Mouse (Mus musculus) olfactory bulb, adult 2 months (tissue): ENCODE data around the gene Limch1. TPM values are rescaled to one million over a fixed set of nuclear protein-coding genes. Genes with fewer than 3 reads are reported as not detected.

Experiments
- H3K27ac ChIP-seq: fragments of 200-500 bp; 2 replicates; pipeline ENCODE4 v1.5.1; 2012; ENCODE audit warnings: low read depth, low read length; ENCODE audit not compliant: insufficient read depth
- H3K4me1 ChIP-seq: fragments of 200-500 bp; 2 replicates; pipeline ENCODE4 v1.6.1; 2012; ENCODE audit warnings: low read length; ENCODE audit not compliant: control insufficient read depth, insufficient read depth
- H3K4me3 ChIP-seq: fragments of 200-500 bp; 2 replicates; pipeline ENCODE4 v1.5.1; 2012; ENCODE audit warnings: mild to moderate bottlenecking, low read depth, low read length, moderate library complexity; ENCODE audit not compliant: insufficient read depth
- CTCF ChIP-seq: fragments of 200-500 bp; IDR thresholded peaks from 2 replicates; pipeline ENCODE4 v1.5.1; 2012; ENCODE audit warnings: low read depth, mild to moderate bottlenecking, low read length, moderate library complexity; ENCODE audit not compliant: insufficient read depth
- POLR2A ChIP-seq: fragments of 200-500 bp; IDR thresholded peaks from 2 replicates; pipeline ENCODE4 v1.6.1; 2012; ENCODE audit warnings: mild to moderate bottlenecking, low read depth, low read length, moderate library complexity; ENCODE audit not compliant: insufficient read depth
- WGBS: fragments of 180-500 bp; shearing (Covaris S2); methylation state at CpG from one replicate; pipeline ENCODE4 v1.1.7; 2018; 5-methylcytosine and 5-hydroxymethylcytosine counted together
- polyA plus RNA-seq: library from polyadenylated mRNA; stranded (reverse); fragments of >200 nt; gene quantifications from 2 replicates; pipeline ENCODE4 v1.2.4, GENCODE M21; 2012; ENCODE audit warnings: low replicate concordance; ENCODE audit not compliant: missing spikeins, insufficient read depth, insufficient read length

Gene Limch1
- polyA plus RNA-seq, 1 experiment, result not detected

GRCm38 (mm10) chr5:67048003-67048402 lies 302.4 kb downstream of the Limch1 start:
- WGBS, result 20% methylated on average over 4 of the region's 4 CpGs
- no peak for TF ChIP-seq POLR2A
- peak; percentile 71 for TF ChIP-seq CTCF
- Histone ChIP-seq H3K27ac (no peak overlapping the region), H3K4me3 (no peak overlapping the region), H3K4me1 (no peaks in the 10 kb centered on the region)

GRCm38 (mm10) chr5:67057803-67058202 lies 312.2 kb downstream of the Limch1 start:
- WGBS, result 88% methylated on average over 6 of the region's 6 CpGs
- Histone ChIP-seq H3K27ac (no peak overlapping the region), H3K4me1 (0 out of 2 replicates have a peak, but pooled peaks cover 2% of the 10 kb centered on the region), H3K4me3 (no peak overlapping the region)
- TF ChIP-seq CTCF (no peak), POLR2A (no peak)

GRCm38 (mm10) chr5:67060519-67060918 lies 314.9 kb downstream of the Limch1 start:
- Histone ChIP-seq H3K27ac (no peak overlapping the region), H3K4me3 (no peak overlapping the region), H3K4me1 (0 out of 2 replicates have a peak, but pooled peaks cover 2% of the 10 kb centered on the region)
- TF ChIP-seq POLR2A (no peak), CTCF (no peak)
- WGBS, result 22% methylated on average over 4 of the region's 4 CpGs

GRCm38 (mm10) chr5:67063596-67063995 lies 318.0 kb downstream of the Limch1 start:
- 87% methylated on average over 9 of the region's 9 CpGs for WGBS
- Histone ChIP-seq H3K4me1 (0 out of 2 replicates have a peak, but pooled peaks cover 2% of the 10 kb centered on the region), H3K4me3 (no peak overlapping the region), H3K27ac (no peak overlapping the region)
- TF ChIP-seq CTCF, result no peak
- no peak for TF ChIP-seq POLR2A

- WGBS, result 62% methylated on average over 6 of the region's 6 CpGs
- H3K4me1 ChIP-seq, result no peaks in the 10 kb centered on the region
- TF ChIP-seq CTCF (no peak), POLR2A (no peak)
- no peak overlapping the region for H3K4me3 ChIP-seq
- H3K27ac ChIP-seq, result no peak overlapping the region
These were observed 337.5 kb downstream of the Limch1 start for GRCm38 (mm10) chr5:67083117-67083516.

GRCm38 (mm10) chr5:67090856-67091255 lies 345.2 kb downstream of the Limch1 start:
- Histone ChIP-seq H3K4me3 (no peak overlapping the region), H3K27ac (no peak overlapping the region), H3K4me1 (no peaks in the 10 kb centered on the region)
- 80% methylated on average over 5 of the region's 5 CpGs for WGBS
- TF ChIP-seq CTCF (no peak), POLR2A (no peak)

- TF ChIP-seq POLR2A, result no peak
- TF ChIP-seq CTCF, result no peak
- no peaks in the 10 kb centered on the region for H3K4me1 ChIP-seq
- no peak overlapping the region for H3K27ac ChIP-seq
- WGBS, result 12% methylated on average over 4 of the region's 4 CpGs
- H3K4me3 ChIP-seq, result no peak overlapping the region
These were observed 346.1 kb downstream of the Limch1 start for GRCm38 (mm10) chr5:67091766-67092165.

GRCm38 (mm10) chr5:67093991-67094390 lies 348.4 kb downstream of the Limch1 start:
- Histone ChIP-seq H3K4me1 (no peaks in the 10 kb centered on the region), H3K27ac (no peak overlapping the region), H3K4me3 (no peak overlapping the region)
- TF ChIP-seq POLR2A, result no peak
- TF ChIP-seq CTCF, result no peak
- WGBS, result 29% methylated on average over 2 of the region's 2 CpGs

- Histone ChIP-seq H3K27ac (no peak overlapping the region), H3K4me3 (no peak overlapping the region), H3K4me1 (no peaks in the 10 kb centered on the region)
- 8% methylated on average over 15 of the region's 15 CpGs for WGBS
- TF ChIP-seq CTCF (no peak), POLR2A (no peak)
These were observed 349.5 kb downstream of the Limch1 start for GRCm38 (mm10) chr5:67095153-67095552.
